Mouse (Mus musculus) kidney, adult 9 months (tissue): ENCODE results near the gene Acta2.

ENCODE experiments used
- DNase-seq: peaks from one replicate; pipeline ENCODE4 v3.0.0; 2022

The Acta2 gene

GRCm38 (mm10) chr19:34268991-34269390, 13.6 kb upstream of the Acta2 start:
- DNase-seq: no peak

GRCm38 (mm10) chr19:34265604-34266193, 10.3 kb upstream of the Acta2 start:
- no peak for DNase-seq

GRCm38 (mm10) chr19:34262273-34262974, 7.0 kb upstream of the Acta2 start:
- no peak for DNase-seq

- DNase-seq: no peak
These were observed 1.5 kb upstream of the Acta2 start for GRCm38 (mm10) chr19:34256936-34257335.

- no peak for DNase-seq
These were observed 759 bp upstream of the Acta2 start for GRCm38 (mm10) chr19:34256149-34256548.

- peak; percentile 15 for DNase-seq
These were observed 1.1 kb downstream of the Acta2 start for GRCm38 (mm10) chr19:34254101-34254879.

GRCm38 (mm10) chr19:34252450-34252849, 2.9 kb downstream of the Acta2 start:
- no peak for DNase-seq

- no peak for DNase-seq
These were observed 3.5 kb downstream of the Acta2 start for GRCm38 (mm10) chr19:34251900-34252299.

- DNase-seq: no peak
These were observed 4.8 kb downstream of the Acta2 start for GRCm38 (mm10) chr19:34250621-34251020.

GRCm38 (mm10) chr19:34248558-34248957, 6.8 kb downstream of the Acta2 start:
- no peak for DNase-seq

- DNase-seq: peak; percentile 85
These were observed 11.3 kb downstream of the Acta2 start for GRCm38 (mm10) chr19:34244056-34244455.

GRCm38 (mm10) chr19:34242925-34243324, 12.5 kb downstream of the Acta2 start:
- DNase-seq: no peak

- peak; percentile 57 for DNase-seq
These were observed 14.0 kb downstream of the Acta2 start for GRCm38 (mm10) chr19:34241247-34241915.

GRCm38 (mm10) chr19:34240273-34241039, 14.9 kb downstream of the Acta2 start:
- DNase-seq: no peak

GRCm38 (mm10) chr19:34237746-34238145, 17.6 kb downstream of the Acta2 start:
- DNase-seq: no peak

GRCm38 (mm10) chr19:34236049-34236448, 19.3 kb downstream of the Acta2 start:
- DNase-seq: no peak

- peak; percentile 58 for DNase-seq
These were observed 21.4 kb downstream of the Acta2 start for GRCm38 (mm10) chr19:34233944-34234343.

- DNase-seq: no peak
These were observed 23.1 kb downstream of the Acta2 start for GRCm38 (mm10) chr19:34232326-34232725.

GRCm38 (mm10) chr19:34231596-34231995, 23.8 kb downstream of the Acta2 start:
- DNase-seq: no peak

GRCm38 (mm10) chr19:34222805-34223204, 32.6 kb downstream of the Acta2 start:
- DNase-seq: no peak

GRCm38 (mm10) chr19:34220732-34221380, 34.5 kb downstream of the Acta2 start:
- DNase-seq: no peak
